25 mouse cellular contexts compared by ENCODE assay signal in the genomic region with DNA sequence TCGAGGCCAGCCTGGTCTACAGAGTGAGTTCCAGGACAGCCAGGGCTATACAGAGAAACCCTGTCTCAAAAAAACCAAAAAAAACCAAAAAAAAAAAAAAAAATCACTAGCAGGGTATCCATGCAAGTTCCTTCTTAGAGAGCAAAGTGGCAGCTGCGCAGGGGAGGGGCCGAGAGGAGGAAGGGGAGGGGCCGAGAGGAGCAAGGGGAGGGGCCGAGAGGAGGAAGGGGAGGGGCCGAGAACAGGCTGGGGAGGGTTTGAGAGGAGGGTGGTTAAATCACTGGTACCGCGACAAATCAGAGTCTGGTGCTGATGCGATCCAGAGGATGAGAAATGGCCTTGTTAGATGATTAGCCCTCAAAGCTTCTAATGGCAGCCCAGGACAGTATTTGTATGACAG. TPM values are rescaled to one million over a fixed set of nuclear protein-coding genes. Genes with fewer than 3 reads are reported as not detected.
DNase-seq lines count a peak whose midpoint lies in the region; ATAC-seq and TF ChIP-seq lines count a peak whose summit lies in the region.
"Had no signal": no experiment of that assay in that cellular context is flagged by ENCODE, and none has a peak within 500 bp of the region (broad histone marks: within the 10 kb centered on the region; RNA-seq: fewer than 3 reads in every experiment).

No protein-coding gene starts in this region.

- DNase-seq in ES-E14 (ENCODE audit: low read depth, low spot score): no peak
- peak; percentile 87 for DNase-seq in ZHBTc4 (ENCODE audit: low read depth, low spot score)
- no peak for DNase-seq in kidney, postnatal 10 days
- no peak for DNase-seq in urinary bladder, postnatal 25 days (ENCODE audit: low spot score)
- DNase-seq in kidney, postnatal 14 days: no peak
- DNase-seq: adrenal gland, adult 8-10 months; adrenal gland, postnatal 14 days; adrenal gland, postnatal 36 days; cerebellum, adult 11-12 months; cerebellum, adult 2 months; cerebellum, adult 9-10 months; cerebellum, postnatal 10 days; cerebellum, postnatal 25 days; forebrain, postnatal 0 days had no signal

- H3K36me3 ChIP-seq in E14TG2a.4 (ENCODE audit: insufficient read depth, low read length) (no peaks in the 10 kb centered on the region), ES-Bruce4 (ENCODE audit: control insufficient read depth, insufficient read depth, low read length, poor library complexity, severe bottlenecking) (no peaks in the 10 kb centered on the region), ES-E14 (ENCODE audit: control insufficient read depth, insufficient read depth, low read length, poor library complexity, severe bottlenecking) (no peaks in the 10 kb centered on the region)
- H3K36me3 ChIP-seq: embryonic facial prominence, embryonic 10.5 days; embryonic facial prominence, embryonic 12.5 days; forebrain, embryonic 15.5 days; G1E had no signal

- H3K9me3 ChIP-seq in E14TG2a.4 (ENCODE audit: low read length) (no peaks in the 10 kb centered on the region), ES-Bruce4 (replicated peaks; ENCODE audit: control insufficient read depth, insufficient read depth, low read length, poor library complexity, severe bottlenecking) (0 out of 2 replicates have a peak, but pooled peaks cover 4% of the 10 kb centered on the region), ES-E14 (ENCODE audit: control insufficient read depth, insufficient read depth, low read depth, low read length) (no peaks in the 10 kb centered on the region)
- H3K9me3 ChIP-seq: embryonic facial prominence, embryonic 10.5 days; embryonic facial prominence, embryonic 12.5 days; forebrain, embryonic 13.5 days; forebrain, embryonic 15.5 days had no signal

- H3K27ac ChIP-seq in ES-Bruce4 (ENCODE audit: insufficient read depth, low read length) (peak overlapping the region; percentile 90), ES-E14 (ENCODE audit: insufficient read depth, low read depth, low read length, poor library complexity, severe bottlenecking) (peak overlapping the region; percentile 100; the same call in 1 of the 2 replicates)
- H3K27ac ChIP-seq: embryonic facial prominence, embryonic 10.5 days; embryonic facial prominence, embryonic 12.5 days; forebrain, embryonic 13.5 days; forebrain, embryonic 15.5 days had no signal

- no peak for TF ChIP-seq CTCF in E14TG2a.4 (conservative IDR thresholded peaks at IDR 0.05; ENCODE audit: low read length)
- no peak for TF ChIP-seq CTCF in ES-Bruce4 (IDR thresholded peaks at IDR 0.05; ENCODE audit: low read depth, low read length)

- H3K4me3 ChIP-seq in E14TG2a.4 (replicated peaks; ENCODE audit: low read length): peak overlapping the region; percentile 50
- H3K4me3 ChIP-seq in ES-Bruce4 (ENCODE audit: low read depth, low read length): peak overlapping the region; percentile 38; the same call in 1 of the 2 replicates
- H3K4me3 ChIP-seq in ES-E14 (ENCODE audit: insufficient read depth in 1 of 2, low read depth in 1 of 2, low read length in 2 of 2, poor library complexity in 1 of 2, severe bottlenecking in 1 of 2): peak overlapping the region; percentile 14 to 24; a peak in 2 of 4 replicates
- H3K4me3 ChIP-seq: embryonic facial prominence, embryonic 10.5 days; embryonic facial prominence, embryonic 12.5 days; forebrain, embryonic 13.5 days; forebrain, embryonic 15.5 days had no signal

- TF ChIP-seq EP300 in ES-Bruce4 (IDR thresholded peaks at IDR 0.05; ENCODE audit: insufficient read depth, low read depth, low read length): no peak

- in situ Hi-C loops in ES-E14 (cut with MboI; ENCODE audit: low sequenced_read_pairs in 2 of 2, unreplicated experiment in 2 of 2): no loop called here

- H3K27me3 ChIP-seq in E14TG2a.4 (ENCODE audit: insufficient read depth, low read length) (no peaks in the 10 kb centered on the region), ES-Bruce4 (ENCODE audit: control insufficient read depth, insufficient read depth, low read length, poor library complexity, severe bottlenecking) (no peaks in the 10 kb centered on the region)
- H3K27me3 ChIP-seq: CH12.LX; embryonic facial prominence, embryonic 12.5 days; forebrain, embryonic 13.5 days; forebrain, embryonic 15.5 days; Patski had no signal

- H3K4me1 ChIP-seq in E14TG2a.4 (replicated peaks; ENCODE audit: low read depth, low read length) (peaks cover 56% of the 10 kb centered on the region), ES-Bruce4 (ENCODE audit: control insufficient read depth, insufficient read depth, low read length) (peaks cover 5% of the 10 kb centered on the region), ES-E14 (ENCODE audit: control insufficient read depth in 2 of 2, insufficient read depth in 2 of 2, low read length in 2 of 2, poor library complexity in 1 of 2) (peaks cover 12 to 23% of the 10 kb centered on the region in 2 experiments)
- H3K4me1 ChIP-seq: embryonic facial prominence, embryonic 12.5 days had no signal

- peak; percentile 59 for TF ChIP-seq POLR2A in ES-Bruce4 (IDR thresholded peaks at IDR 0.05; ENCODE audit: insufficient read depth, low read length)

- H3K9ac ChIP-seq in ES-Bruce4 (ENCODE audit: low read depth, poor library complexity, severe bottlenecking) (0 out of 2 replicates have a peak overlapping the region, but pooled peaks have one; percentile 39), ES-E14 (ENCODE audit: insufficient read depth, low read depth, low read length, poor library complexity, severe bottlenecking) (no peak overlapping the region; the same call in 1 of the 2 replicates)
- H3K9ac ChIP-seq: embryonic facial prominence, embryonic 12.5 days; forebrain, embryonic 13.5 days; forebrain, embryonic 15.5 days; forebrain, postnatal 0 days had no signal

- no peak for ATAC-seq in CD4-positive, CD25-positive, alpha-beta regulatory T cell, adult 4 months
- ATAC-seq: activated CD4-positive, CD25-positive, alpha-beta regulatory T cell, adult 4 months; forebrain, embryonic 13.5 days; forebrain, embryonic 15.5 days; forebrain, postnatal 0 days; Patski had no signal

TF ChIP-seq in ES-E14, 5 proteins besides CTCF, POLR2A, EP300 and RAD21:
- TF ChIP-seq CHD2 (IDR thresholded peaks at IDR 0.05; ENCODE audit: low read depth, low read length): no peak
- no peak for TF ChIP-seq MAFK (IDR thresholded peaks at IDR 0.05; ENCODE audit: insufficient read depth, low read depth, low read length)
- no peak for TF ChIP-seq ZC3H11A (IDR thresholded peaks at IDR 0.05; ENCODE audit: borderline replicate concordance, low read depth, low read length)
- TF ChIP-seq ZNF384 (IDR thresholded peaks at IDR 0.05; ENCODE audit: low read depth, low read length): no peak
- no peak for TF ChIP-seq HCFC1 (IDR thresholded peaks at IDR 0.05; ENCODE audit: borderline replicate concordance, insufficient read depth, low read length)

RNA-seq across cellular contexts. Expression of a gene that starts 43.2 kb away (rescaled TPM):
- 0.54 TPM in 1 of 2 replicates, not detected in the other for polyA plus RNA-seq in ES-Bruce4 (2011; ENCODE audit: insufficient read depth, insufficient read length, low read depth, missing spikeins)
- 0.79 and 0.85 TPM in 2 replicates for total RNA-seq in ES-E14 (2012; rRNA removed)
- polyA plus RNA-seq in CD4-positive, CD25-positive, alpha-beta regulatory T cell, adult 4 months (2017; shearing (Covaris generic)): not detected
- polyA plus RNA-seq: activated CD4-positive, CD25-positive, alpha-beta regulatory T cell, adult 4 months; Patski had no signal

RNA-seq across cellular contexts. Expression of a gene that starts 51.4 kb away (rescaled TPM):
- 665 and 675 TPM in 2 replicates for polyA plus RNA-seq in ES-Bruce4 (2011; ENCODE audit: insufficient read depth, insufficient read length, low read depth, missing spikeins)
- total RNA-seq in ES-E14 (2012; rRNA removed): 368 and 425 TPM in 2 replicates
- polyA plus RNA-seq in CD4-positive, CD25-positive, alpha-beta regulatory T cell, adult 4 months (2017; shearing (Covaris generic)): 100 to 1,000 TPM; 156 to 163 TPM

RNA-seq across cellular contexts. Expression of a gene that starts 52.1 kb away (rescaled TPM):
- polyA plus RNA-seq in ES-Bruce4 (2011; ENCODE audit: insufficient read depth, insufficient read length, low read depth, missing spikeins): 11.1 and 13.5 TPM in 2 replicates
- total RNA-seq in ES-E14 (2012; rRNA removed): 3.1 and 4.3 TPM in 2 replicates
- 1 to 10 TPM; 1.4 to 2.4 TPM for polyA plus RNA-seq in CD4-positive, CD25-positive, alpha-beta regulatory T cell, adult 4 months (2017; shearing (Covaris generic))
